Mouse (Mus musculus) retina, embryonic 14.5 days (tissue): ENCODE data around the gene Prnd.

Source experiments
- DNase-seq: peaks from one replicate; pipeline ENCODE4 v3.0.0-alpha.2; 2015; ENCODE audit warnings: low spot score

The Prnd gene

DNA sequence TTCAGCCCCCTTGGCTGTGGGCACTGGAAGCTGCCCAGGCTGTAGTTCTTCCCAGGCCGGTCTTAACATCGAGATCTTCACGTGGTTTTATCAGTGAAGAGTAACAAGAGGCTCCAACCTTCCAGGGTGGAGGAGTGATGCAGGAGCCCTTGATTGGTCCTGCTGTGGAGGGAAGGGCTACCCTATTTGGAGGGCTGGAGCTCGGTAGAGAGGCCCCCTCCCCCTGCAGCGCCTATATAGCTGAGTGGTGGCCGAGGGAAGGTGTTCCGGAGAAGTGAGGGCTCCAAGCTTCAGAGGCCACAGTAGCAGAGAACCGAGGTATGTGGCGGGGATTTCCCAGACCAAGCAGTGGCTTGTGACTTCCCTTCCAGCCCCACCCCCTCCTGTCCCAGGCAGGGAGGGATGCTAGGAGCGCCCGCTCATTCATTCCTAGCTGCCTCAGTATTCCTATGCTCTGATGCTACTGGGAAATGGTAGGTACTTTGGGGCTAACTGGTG lies at the start of gene Prnd:
Prnd (plus strand) TSS at position 264 of the 498 bp plus-strand sequence.
- DNase-seq: no peak

- no peak for DNase-seq
Measured at GRCm38 (mm10) chr2:131902423-131902822, 48.2 kb upstream of the Prnd start.

GRCm38 (mm10) chr2:131902867-131903266 lies 47.8 kb upstream of the Prnd start:
- DNase-seq: no peak

GRCm38 (mm10) chr2:131905025-131905424 lies 45.6 kb upstream of the Prnd start:
- no peak for DNase-seq

DNA sequence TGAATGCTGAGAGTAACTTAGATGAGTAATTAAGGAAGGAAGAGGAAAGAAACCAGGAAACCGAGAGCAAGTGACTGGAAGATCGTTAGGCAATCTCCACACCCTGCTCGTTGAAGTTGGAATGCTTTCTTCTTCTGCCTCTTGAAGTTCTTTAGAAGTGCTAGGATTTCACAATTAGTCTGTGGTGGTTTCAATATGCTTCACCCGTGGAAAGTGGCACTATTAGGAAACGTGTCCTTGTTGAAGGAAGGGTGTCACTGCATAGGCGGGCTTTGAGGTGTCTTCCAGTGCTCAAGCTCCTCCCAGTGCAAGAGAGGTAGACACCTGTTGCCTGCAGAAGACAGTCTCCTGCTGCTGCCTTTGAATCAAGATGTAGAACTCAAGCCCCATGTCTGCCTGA lies 44.9 kb upstream of the Prnd start:
- DNase-seq: no peak

- no peak for DNase-seq
Measured at GRCm38 (mm10) chr2:131906266-131906665, 44.4 kb upstream of the Prnd start.

GRCm38 (mm10) chr2:131906846-131907245 lies 43.8 kb upstream of the Prnd start:
- DNase-seq: no peak

DNA sequence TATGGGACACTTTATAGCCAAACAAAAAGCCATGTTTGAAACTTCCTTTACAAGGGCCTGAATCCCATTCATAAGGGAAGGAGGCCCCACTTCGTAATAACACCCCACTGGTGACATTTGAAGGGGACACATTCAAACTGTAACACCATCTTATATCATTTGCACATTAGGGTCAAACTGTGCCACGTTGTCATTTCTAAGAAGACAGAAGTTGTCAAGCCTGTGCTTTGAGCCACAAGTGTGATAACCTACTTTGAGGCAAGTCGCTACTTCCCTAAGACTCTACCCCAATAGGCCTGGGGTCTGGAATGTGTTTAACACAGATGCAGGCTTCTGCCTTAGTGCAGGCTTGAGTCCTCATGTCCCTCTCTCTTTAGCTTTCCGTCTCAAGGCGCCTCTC lies 43.4 kb upstream of the Prnd start:
- no peak for DNase-seq

GRCm38 (mm10) chr2:131908351-131908861 lies 42.3 kb upstream of the Prnd start:
- DNase-seq: no peak

- DNase-seq: no peak
Measured at GRCm38 (mm10) chr2:131908906-131909305, 41.8 kb upstream of the Prnd start.

- peak; percentile 92 for DNase-seq
Measured at GRCm38 (mm10) chr2:131909683-131910572, 40.7 kb upstream of the Prnd start, which contains the start of the genes Prnp and Prn. Gene Prnp (plus strand): TSS chr2:131909928. Gene Prn (plus strand): TSS chr2:131909957.

DNA sequence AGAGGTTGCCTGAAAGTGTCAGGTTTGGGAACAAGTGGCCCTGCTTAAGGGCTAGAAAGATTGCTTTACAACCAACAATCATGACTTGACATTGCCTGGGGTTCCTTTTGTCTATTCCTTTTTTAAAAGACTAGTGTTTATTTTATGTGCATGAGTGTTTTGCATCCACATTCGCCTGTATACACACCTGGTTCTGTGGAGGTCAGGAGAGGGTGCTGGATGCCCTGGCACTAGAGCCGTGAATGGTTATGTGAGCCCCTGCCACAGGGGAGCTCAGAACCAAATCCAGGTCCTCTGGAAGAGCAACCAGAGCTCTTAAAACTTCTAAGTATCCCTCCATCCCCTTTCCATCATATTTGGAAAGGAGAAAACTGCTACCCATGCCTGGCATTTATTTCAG lies 39.8 kb upstream of the Prnd start:
- no peak for DNase-seq

DNA sequence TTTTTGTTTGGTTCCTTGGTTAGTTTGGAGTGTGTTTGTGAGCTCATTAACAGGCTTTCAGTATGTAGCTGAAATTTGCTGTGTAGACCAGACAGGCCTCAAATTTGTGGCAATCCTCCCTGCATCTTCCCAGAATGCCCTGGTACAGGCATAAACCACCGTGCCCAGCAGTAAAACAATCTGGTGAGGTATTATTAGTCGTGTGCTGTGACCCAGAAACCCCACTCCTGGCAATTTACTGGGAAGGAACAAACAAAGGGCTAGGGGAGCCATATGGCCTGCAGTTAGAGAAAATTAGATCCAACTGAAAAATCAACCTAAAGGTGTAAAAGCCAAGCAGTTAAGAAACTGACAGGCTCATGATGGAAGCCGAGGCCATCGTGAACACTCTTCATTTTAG lies 39.3 kb upstream of the Prnd start:
- DNase-seq: peak; percentile 63

- DNase-seq: no peak
Measured at GRCm38 (mm10) chr2:131912526-131913258, 38.0 kb upstream of the Prnd start.

DNA sequence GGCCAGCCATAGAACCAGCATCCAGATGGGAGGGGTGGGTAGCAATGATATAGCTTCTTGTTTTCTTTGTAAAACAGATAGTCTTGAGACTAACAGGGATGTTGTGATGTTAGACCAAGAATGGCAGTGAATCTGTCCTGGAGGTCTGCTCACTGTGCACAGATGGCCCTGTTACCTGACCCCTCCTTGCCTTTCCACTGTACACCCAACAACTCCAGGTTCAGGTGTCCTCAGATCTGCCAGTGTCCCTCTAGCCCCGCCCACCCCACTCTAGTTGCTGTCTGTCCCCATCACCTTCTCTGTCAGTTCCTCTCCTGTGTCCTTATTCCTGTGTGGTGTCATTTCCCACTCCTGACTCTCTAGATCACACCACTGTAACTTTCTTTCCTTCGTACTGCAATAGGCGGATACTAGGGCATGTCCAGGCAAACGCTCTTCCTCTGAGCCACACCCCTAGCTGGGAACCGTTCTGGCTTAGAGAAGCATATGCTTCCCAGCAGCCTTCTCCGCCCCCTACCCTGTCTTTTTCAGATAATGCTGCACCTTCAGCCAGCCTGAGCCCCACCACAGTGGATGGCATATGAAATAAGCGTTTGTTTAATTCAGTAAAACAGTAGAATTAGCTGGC lies 18.3 kb upstream of the Prnd start:
- no peak for DNase-seq

GRCm38 (mm10) chr2:131933013-131933412 lies 17.6 kb upstream of the Prnd start:
- DNase-seq: no peak

DNA sequence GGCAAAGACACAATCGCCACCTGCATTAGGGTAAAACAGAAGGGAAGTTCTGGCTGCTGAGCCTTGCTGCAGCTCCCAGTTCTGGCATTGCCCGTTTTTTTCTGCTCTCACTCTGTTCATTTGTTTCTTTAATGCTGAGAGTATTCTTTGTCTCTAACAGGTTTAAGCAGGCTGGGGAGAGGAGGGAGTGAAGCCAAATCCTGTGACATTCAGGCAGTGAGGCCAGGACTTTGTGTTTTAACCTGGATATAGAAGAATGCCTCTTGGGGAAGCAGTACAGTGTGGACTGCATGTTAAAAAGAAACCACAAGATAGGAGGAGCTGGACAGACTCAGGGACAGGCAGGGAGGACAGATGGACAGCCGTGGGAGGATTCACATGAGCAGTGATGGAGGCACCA lies 17.1 kb upstream of the Prnd start:
- no peak for DNase-seq

GRCm38 (mm10) chr2:131934243-131934642 lies 16.4 kb upstream of the Prnd start:
- no peak for DNase-seq

DNA sequence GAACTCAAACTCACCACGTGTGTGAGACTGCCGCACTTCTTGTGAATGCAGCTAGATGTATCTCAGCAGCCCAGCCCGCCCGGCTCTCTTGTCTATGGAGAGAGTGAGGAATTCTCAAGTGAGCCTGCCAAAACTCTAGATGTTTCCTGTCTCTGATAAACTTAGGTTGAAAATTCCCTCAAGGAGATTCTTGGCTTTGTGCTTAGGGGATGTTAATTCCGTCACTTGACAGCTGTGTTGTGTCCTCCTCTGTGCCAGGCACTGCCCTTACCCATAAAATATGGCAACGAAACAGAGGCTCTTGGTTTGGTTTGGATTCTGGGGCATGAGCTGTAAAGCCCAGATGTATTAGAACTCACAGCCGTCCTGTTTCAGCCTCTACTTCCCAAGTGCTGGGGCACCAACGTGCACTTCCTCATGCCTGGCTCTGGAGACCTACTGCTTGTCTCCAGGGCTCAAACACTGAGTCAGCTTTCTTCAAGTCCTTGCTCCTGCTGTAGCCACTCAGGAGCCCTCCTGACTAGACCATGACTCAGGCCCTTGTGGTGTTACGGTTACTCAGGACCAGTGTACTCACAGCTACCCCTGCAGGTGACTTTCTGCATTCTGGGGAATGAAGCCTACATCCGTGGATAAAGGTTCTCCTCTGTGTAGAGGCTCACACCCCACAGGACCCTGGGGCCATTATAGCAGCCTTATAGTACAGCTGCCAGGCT lies 15.1 kb upstream of the Prnd start:
- DNase-seq: no peak

DNA sequence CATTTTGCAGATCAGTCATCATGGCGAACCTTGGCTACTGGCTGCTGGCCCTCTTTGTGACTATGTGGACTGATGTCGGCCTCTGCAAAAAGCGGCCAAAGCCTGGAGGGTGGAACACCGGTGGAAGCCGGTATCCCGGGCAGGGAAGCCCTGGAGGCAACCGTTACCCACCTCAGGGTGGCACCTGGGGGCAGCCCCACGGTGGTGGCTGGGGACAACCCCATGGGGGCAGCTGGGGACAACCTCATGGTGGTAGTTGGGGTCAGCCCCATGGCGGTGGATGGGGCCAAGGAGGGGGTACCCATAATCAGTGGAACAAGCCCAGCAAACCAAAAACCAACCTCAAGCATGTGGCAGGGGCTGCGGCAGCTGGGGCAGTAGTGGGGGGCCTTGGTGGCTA lies 14.3 kb upstream of the Prnd start:
- DNase-seq: no peak

- peak; percentile 78 for DNase-seq
Measured at GRCm38 (mm10) chr2:131939404-131940111, 11.1 kb upstream of the Prnd start.
